Mouse (Mus musculus) R1 (cell line): ENCODE results near the gene Xylt1.

Source experiments
- DNase-seq: peaks from one replicate; pipeline ENCODE4 v3.0.0-alpha.2; 2018; ENCODE audit warnings: low read depth, low spot score

Xylt1 gene

GRCm38 (mm10) chr7:117697681-117698080 lies 316.9 kb downstream of the Xylt1 start:
- no peak for DNase-seq

GRCm38 (mm10) chr7:117698551-117699114 lies 317.9 kb downstream of the Xylt1 start:
- no peak for DNase-seq

- DNase-seq = peak; percentile 16
Observed at GRCm38 (mm10) chr7:117699343-117699985, 318.7 kb downstream of the Xylt1 start.

- no peak for DNase-seq
Observed at GRCm38 (mm10) chr7:117700066-117700465, 319.3 kb downstream of the Xylt1 start.

- peak; percentile 23 for DNase-seq
Observed at GRCm38 (mm10) chr7:117709901-117710607, 329.3 kb downstream of the Xylt1 start.

GRCm38 (mm10) chr7:117716876-117717408 lies 336.2 kb downstream of the Xylt1 start:
- DNase-seq = no peak

- no peak for DNase-seq
Observed at GRCm38 (mm10) chr7:117720426-117720825, 339.6 kb downstream of the Xylt1 start.
